Mouse (Mus musculus): ENCODE measurements around the gene Lcmt2. TPM values are rescaled to one million over a fixed set of nuclear protein-coding genes. Genes with fewer than 3 reads are reported as not detected.
"Not testable (repeated sequence)": the region's sequence is repeated elsewhere in the genome, so short reads cannot be mapped to it uniquely, and the experiment has no call there.

Lcmt2 gene
- total and polyA plus RNA-seq, 2 experiments from 2014 or later, result 6.1 to 19.1 TPM

- Histone ChIP-seq H3K9me3 (replicated peaks; ENCODE audit: control insufficient read depth, low read length) (no peaks in the 10 kb centered on the region), H3K27ac (ENCODE audit: low read depth) (no peak overlapping the region), H3K4me3 (ENCODE audit: low read depth, low read length) (no peak overlapping the region), H3K4me2 (ENCODE audit: low read depth, low read length) (no peak overlapping the region), H3K9ac (replicated peaks; ENCODE audit: low read depth, low read length) (no peak overlapping the region), H3K4me1 (ENCODE audit: control insufficient read depth, insufficient read depth) (no peaks in the 10 kb centered on the region; the same call in 1 of the 2 replicates), H3K27me3 (ENCODE audit: control insufficient read depth, insufficient read depth, low read length) (no peaks in the 10 kb centered on the region), H3K36me3 (replicated peaks; ENCODE audit: control insufficient read depth, insufficient read depth, low read length) (no peaks in the 10 kb centered on the region)
- DNase-seq (ENCODE audit: low spot score), result no peak
- no peak for TF ChIP-seq EP300 (IDR thresholded peaks at IDR 0.05; ENCODE audit: low read depth)
- TF ChIP-seq CTCF (IDR thresholded peaks at IDR 0.05; ENCODE audit: low read depth), result no peak
- ATAC-seq (ENCODE audit: insufficient read depth, low read depth), result no peak
- WGBS, result 70% methylated on average over 1 of the region's 1 CpGs
These were observed 7.6 kb downstream of the Lcmt2 start for GRCm38 (mm10) chr2:121132822-121133221.

GRCm38 (mm10) chr2:121128865-121129620 lies 11.4 kb downstream of the Lcmt2 start:
- no peak for DNase-seq (ENCODE audit: low spot score)
- Histone ChIP-seq H3K36me3 (replicated peaks; ENCODE audit: control insufficient read depth, insufficient read depth, low read length) (no peaks in the 10 kb centered on the region), H3K4me3 (ENCODE audit: low read depth, low read length) (no peak overlapping the region), H3K4me1 (ENCODE audit: control insufficient read depth, insufficient read depth) (no peaks in the 10 kb centered on the region), H3K9ac (replicated peaks; ENCODE audit: low read depth, low read length) (no peak overlapping the region), H3K9me3 (replicated peaks; ENCODE audit: control insufficient read depth, low read length) (no peaks in the 10 kb centered on the region), H3K4me2 (ENCODE audit: low read depth, low read length) (no peak overlapping the region), H3K27ac (ENCODE audit: low read depth) (no peak overlapping the region), H3K27me3 (ENCODE audit: control insufficient read depth, insufficient read depth, low read length) (no peaks in the 10 kb centered on the region)
- WGBS, result 52% methylated on average over 9 of the region's 9 CpGs
- no peak for ATAC-seq (ENCODE audit: insufficient read depth, low read depth)
- TF ChIP-seq CTCF (IDR thresholded peaks at IDR 0.05; ENCODE audit: low read depth), result no peak
- no peak for TF ChIP-seq EP300 (IDR thresholded peaks at IDR 0.05; ENCODE audit: low read depth)

GRCm38 (mm10) chr2:121127536-121127935 lies 12.9 kb downstream of the Lcmt2 start:
- Histone ChIP-seq H3K4me1 (ENCODE audit: control insufficient read depth, insufficient read depth) (no peaks in the 10 kb centered on the region), H3K9ac (replicated peaks; ENCODE audit: low read depth, low read length) (no peak overlapping the region), H3K36me3 (replicated peaks; ENCODE audit: control insufficient read depth, insufficient read depth, low read length) (no peaks in the 10 kb centered on the region), H3K27ac (ENCODE audit: low read depth) (no peak overlapping the region), H3K9me3 (replicated peaks; ENCODE audit: control insufficient read depth, low read length) (no peaks in the 10 kb centered on the region), H3K4me2 (ENCODE audit: low read depth, low read length) (no peak overlapping the region), H3K27me3 (ENCODE audit: control insufficient read depth, insufficient read depth, low read length) (no peaks in the 10 kb centered on the region), H3K4me3 (ENCODE audit: low read depth, low read length) (no peak overlapping the region)
- TF ChIP-seq CTCF (IDR thresholded peaks at IDR 0.05; ENCODE audit: low read depth), result no peak
- no peak for TF ChIP-seq EP300 (IDR thresholded peaks at IDR 0.05; ENCODE audit: low read depth)
- WGBS, result 71% methylated on average over 1 of the region's 1 CpGs
- ATAC-seq (ENCODE audit: insufficient read depth, low read depth) (no peak), DNase-seq (ENCODE audit: low spot score) (no peak)

- not testable (repeated sequence) for H3K27me3 ChIP-seq (ENCODE audit: control insufficient read depth, insufficient read depth, low read length); H3K4me2 ChIP-seq (ENCODE audit: low read depth, low read length); H3K4me1 ChIP-seq (ENCODE audit: control insufficient read depth, insufficient read depth); ATAC-seq (ENCODE audit: insufficient read depth, low read depth); H3K4me3 ChIP-seq (ENCODE audit: low read depth, low read length); H3K9ac ChIP-seq (replicated peaks; ENCODE audit: low read depth, low read length); H3K27ac ChIP-seq (ENCODE audit: low read depth); DNase-seq (ENCODE audit: low spot score); H3K36me3 ChIP-seq (replicated peaks; ENCODE audit: control insufficient read depth, insufficient read depth, low read length); H3K9me3 ChIP-seq (replicated peaks; ENCODE audit: control insufficient read depth, low read length)
- 86% methylated on average over 5 of the region's 5 CpGs for WGBS
These were observed 14.2 kb downstream of the Lcmt2 start for GRCm38 (mm10) chr2:121126302-121126701.

GRCm38 (mm10) chr2:121119260-121119659 lies 21.2 kb downstream of the Lcmt2 start:
- no peak overlapping the region for H3K4me3 ChIP-seq (ENCODE audit: low read depth, low read length)
- no peaks in the 10 kb centered on the region for H3K27me3 ChIP-seq (ENCODE audit: control insufficient read depth, insufficient read depth, low read length)
- 74% methylated on average over 3 of the region's 3 CpGs for WGBS
- no peak overlapping the region for H3K9ac ChIP-seq (replicated peaks; ENCODE audit: low read depth, low read length)
- H3K9me3 ChIP-seq (replicated peaks; ENCODE audit: control insufficient read depth, low read length), result no peaks in the 10 kb centered on the region
- no peaks in the 10 kb centered on the region for H3K4me1 ChIP-seq (ENCODE audit: control insufficient read depth, insufficient read depth)
- H3K4me2 ChIP-seq (ENCODE audit: low read depth, low read length), result no peak overlapping the region
- H3K36me3 ChIP-seq (replicated peaks; ENCODE audit: control insufficient read depth, insufficient read depth, low read length), result no peaks in the 10 kb centered on the region
- no peak for ATAC-seq (ENCODE audit: insufficient read depth, low read depth)
- DNase-seq (ENCODE audit: low spot score), result no peak
- H3K27ac ChIP-seq (ENCODE audit: low read depth), result no peak overlapping the region
- TF ChIP-seq EP300 (IDR thresholded peaks at IDR 0.05; ENCODE audit: low read depth) (no peak), CTCF (IDR thresholded peaks at IDR 0.05; ENCODE audit: low read depth) (no peak)

GRCm38 (mm10) chr2:121115418-121115817 lies 25.0 kb downstream of the Lcmt2 start:
- Histone ChIP-seq H3K36me3 (replicated peaks; ENCODE audit: control insufficient read depth, insufficient read depth, low read length) (no peaks in the 10 kb centered on the region), H3K4me1 (ENCODE audit: control insufficient read depth, insufficient read depth) (no peaks in the 10 kb centered on the region), H3K9me3 (replicated peaks; ENCODE audit: control insufficient read depth, low read length) (no peaks in the 10 kb centered on the region), H3K4me2 (ENCODE audit: low read depth, low read length) (no peak overlapping the region), H3K9ac (replicated peaks; ENCODE audit: low read depth, low read length) (no peak overlapping the region), H3K4me3 (ENCODE audit: low read depth, low read length) (no peak overlapping the region), H3K27me3 (ENCODE audit: control insufficient read depth, insufficient read depth, low read length) (no peaks in the 10 kb centered on the region), H3K27ac (ENCODE audit: low read depth) (no peak overlapping the region)
- TF ChIP-seq EP300 (IDR thresholded peaks at IDR 0.05; ENCODE audit: low read depth) (no peak), CTCF (IDR thresholded peaks at IDR 0.05; ENCODE audit: low read depth) (no peak)
- ATAC-seq (ENCODE audit: insufficient read depth, low read depth), result no peak
- 93% methylated on average over 2 of the region's 2 CpGs for WGBS
- no peak for DNase-seq (ENCODE audit: low spot score)

All from heart, postnatal 0 days (tissue).